Mouse (Mus musculus) heart, adult 2 months (tissue): Measurements from ENCODE around the gene Mybph. TPM values are rescaled to one million over a fixed set of nuclear protein-coding genes. Genes with fewer than 3 reads are reported as not detected.
A peak's percentile ranks its signal among the peaks of the same experiment; 100 is the strongest.

Experiments
- DNase-seq, 2 experiments: peaks; one replicate each; pipeline ENCODE4 v3.0.0; 2021
- H3K27ac ChIP-seq: fragments of 200-600 bp; 2 replicates; pipeline ENCODE4 v1.8.1; 2022
- H3K27me3 ChIP-seq: fragments of 200-500 bp; 2 replicates; pipeline ENCODE4 v1.6.1; 2012; ENCODE audit warnings: mild to moderate bottlenecking, low read length, inconsistent platforms, mixed read lengths; ENCODE audit not compliant: control insufficient read depth, insufficient read depth
- H3K36me3 ChIP-seq: fragments of 200-500 bp; 2 replicates; pipeline ENCODE4 v1.6.1; 2012; ENCODE audit warnings: low read length, inconsistent platforms; ENCODE audit not compliant: control insufficient read depth, insufficient read depth
- H3K4me1 ChIP-seq: fragments of 200-500 bp; 2 replicates; pipeline ENCODE4 v1.6.1; 2011; ENCODE audit warnings: low read length; ENCODE audit not compliant: control insufficient read depth, insufficient read depth
- H3K4me3 ChIP-seq: fragments of 200-600 bp; 2 replicates; pipeline ENCODE4 v1.8.1; 2022
- H3K79me2 ChIP-seq: fragments of 200-500 bp; replicated peaks from 2 replicates; pipeline ENCODE4 v1.6.1; 2012; ENCODE audit warnings: mild to moderate bottlenecking, inconsistent platforms, low read length, moderate library complexity, mixed read lengths; ENCODE audit not compliant: control insufficient read depth, insufficient read depth
- H3K9ac ChIP-seq: fragments of 200-500 bp; 2 replicates; pipeline ENCODE4 v1.6.1; 2012; ENCODE audit warnings: low read depth, mild to moderate bottlenecking, control low read depth, inconsistent platforms, low read length, mixed read lengths
- CTCF ChIP-seq: fragments of 200-600 bp; IDR thresholded peaks from 2 replicates; pipeline ENCODE4 v1.8.1; 2022; ENCODE audit warnings: antibody characterized with exemption, mild to moderate bottlenecking, moderate library complexity
- EP300 ChIP-seq: fragments of 200-500 bp; IDR thresholded peaks from 2 replicates; pipeline ENCODE4 v1.6.1; 2011; ENCODE audit warnings: low read depth, low read length, control low read depth; ENCODE audit not compliant: insufficient read depth
- POLR2A ChIP-seq: fragments of 200-500 bp; IDR thresholded peaks from 2 replicates; pipeline ENCODE4 v1.6.1; 2011; ENCODE audit warnings: mild to moderate bottlenecking, low read depth, low read length, control low read depth; ENCODE audit not compliant: insufficient read depth
- WGBS: fragments of 180-500 bp; shearing (Covaris S2); methylation state at CpG from one replicate; pipeline ENCODE4 v1.1.7; 2018; 5-methylcytosine and 5-hydroxymethylcytosine counted together
- intact Hi-C: fragments of 180-260 bp; cut with DNase I; formaldehyde crosslinking; loops from one replicate; pipeline ENCODE4 v1.15.1; 2025
- polyA plus RNA-seq: library from polyadenylated mRNA; depleted of rRNA; stranded (reverse); fragments of >200 nt; gene quantifications from 2 replicates; pipeline ENCODE4 v1.2.3, GENCODE M21; 2012
- total RNA-seq, 2 experiments: library from RNA; stranded (reverse); gene quantifications; 2 replicates each; pipeline ENCODE4 v1.2.3; 2021

Mybph gene
- total and polyA plus RNA-seq, 3 experiments = 0.16 TPM; not detected in 2

DNA sequence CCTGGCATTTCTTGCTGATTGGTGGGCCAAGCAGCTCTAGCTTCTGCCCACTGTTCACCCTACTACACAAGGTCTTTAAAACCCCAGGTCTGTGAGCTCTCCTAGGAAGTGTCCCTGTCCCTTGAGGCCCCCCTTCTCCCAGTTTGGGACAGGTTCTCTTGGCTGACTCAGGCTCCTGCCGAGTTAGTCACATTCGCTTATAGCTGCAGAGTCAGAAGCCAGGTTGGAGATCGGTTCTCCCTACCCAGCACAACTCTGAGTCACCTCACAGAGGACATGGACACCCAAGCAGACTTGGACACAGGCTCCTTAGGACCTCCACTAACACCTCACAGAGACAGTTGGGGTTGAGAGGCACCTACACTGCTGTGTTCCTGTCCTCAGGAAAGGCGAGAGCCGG lies 2.1 kb upstream of the Mybph start:
- no peaks in the 10 kb centered on the region for H3K36me3 ChIP-seq
- WGBS = 81% methylated on average over 5 of the region's 5 CpGs
- no peak for DNase-seq
- H3K9ac ChIP-seq = no peak overlapping the region
- peaks cover 5% of the 10 kb centered on the region for H3K4me1 ChIP-seq
- H3K4me3 ChIP-seq = no peak overlapping the region
- intact Hi-C loops = no loop called here
- no peaks in the 10 kb centered on the region for H3K79me2 ChIP-seq
- no peak overlapping the region for H3K27ac ChIP-seq
- TF ChIP-seq EP300 (no peak), POLR2A (no peak), CTCF (no peak)
- H3K27me3 ChIP-seq = 0 out of 2 replicates have a peak, but pooled peaks cover 2% of the 10 kb centered on the region

DNA sequence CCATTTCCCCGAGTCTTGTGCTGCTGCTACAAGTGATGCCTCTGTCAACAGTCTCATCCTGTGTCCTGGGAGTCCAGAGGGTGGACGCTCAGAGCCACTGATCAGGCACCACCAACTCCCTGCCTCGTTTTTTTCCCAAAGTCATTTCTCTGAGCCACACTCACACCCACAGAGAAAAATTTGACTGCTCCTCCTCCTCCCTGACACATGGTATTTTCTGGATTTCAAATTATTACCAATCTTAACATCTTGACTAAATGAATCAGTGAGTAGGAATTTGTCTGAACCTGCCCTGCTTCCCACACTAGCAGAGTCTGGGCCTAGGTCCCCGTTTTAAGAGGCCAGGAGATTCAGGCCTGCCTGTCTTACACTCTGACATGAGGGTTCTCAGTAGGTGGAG lies 1.2 kb upstream of the Mybph start:
- Histone ChIP-seq H3K9ac (no peak overlapping the region), H3K27me3 (0 out of 2 replicates have a peak, but pooled peaks cover 2% of the 10 kb centered on the region), H3K36me3 (no peaks in the 10 kb centered on the region), H3K4me3 (no peak overlapping the region), H3K79me2 (no peaks in the 10 kb centered on the region), H3K27ac (no peak overlapping the region), H3K4me1 (peaks cover 5% of the 10 kb centered on the region)
- DNase-seq = no peak
- intact Hi-C loops = no loop called here
- WGBS = 48% methylated on average over 4 of the region's 4 CpGs
- no peak for TF ChIP-seq EP300

DNA sequence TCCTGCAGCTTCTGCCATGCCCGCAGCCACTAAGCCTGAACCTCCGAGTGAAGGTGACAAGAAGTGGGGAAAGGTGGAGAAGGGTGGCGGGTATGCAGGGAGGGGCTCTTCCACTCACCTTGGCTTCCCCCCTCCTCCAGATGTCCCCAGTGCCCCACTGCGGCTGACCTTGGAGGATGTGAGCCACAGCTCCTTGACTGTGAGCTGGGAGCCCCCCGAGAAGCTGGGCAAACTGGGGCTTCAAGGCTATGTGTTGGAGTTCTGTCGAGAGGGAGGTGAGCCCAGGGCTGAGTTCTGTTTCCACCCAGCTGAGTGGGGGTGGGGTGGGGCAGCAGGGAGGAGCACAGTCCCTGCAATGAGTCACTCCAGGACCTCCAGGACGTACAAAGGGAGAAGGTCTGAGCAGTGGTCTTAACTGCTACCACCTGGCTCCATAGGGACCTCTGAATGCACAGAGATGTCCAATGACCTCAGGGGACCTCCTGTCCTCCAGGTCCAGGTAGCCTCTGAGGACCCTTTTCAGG lies 488 bp downstream of the Mybph start:
- Histone ChIP-seq H3K9ac (no peak overlapping the region), H3K4me3 (no peak overlapping the region), H3K4me1 (peaks cover 5% of the 10 kb centered on the region), H3K27ac (no peak overlapping the region), H3K36me3 (no peaks in the 10 kb centered on the region), H3K27me3 (no peaks in the 10 kb centered on the region), H3K79me2 (no peaks in the 10 kb centered on the region)
- WGBS = 56% methylated on average over 7 of the region's 7 CpGs
- DNase-seq = no peak
- intact Hi-C loops = no loop called here
- no peak for TF ChIP-seq POLR2A
- no peak for TF ChIP-seq CTCF
- TF ChIP-seq EP300 = no peak

DNA sequence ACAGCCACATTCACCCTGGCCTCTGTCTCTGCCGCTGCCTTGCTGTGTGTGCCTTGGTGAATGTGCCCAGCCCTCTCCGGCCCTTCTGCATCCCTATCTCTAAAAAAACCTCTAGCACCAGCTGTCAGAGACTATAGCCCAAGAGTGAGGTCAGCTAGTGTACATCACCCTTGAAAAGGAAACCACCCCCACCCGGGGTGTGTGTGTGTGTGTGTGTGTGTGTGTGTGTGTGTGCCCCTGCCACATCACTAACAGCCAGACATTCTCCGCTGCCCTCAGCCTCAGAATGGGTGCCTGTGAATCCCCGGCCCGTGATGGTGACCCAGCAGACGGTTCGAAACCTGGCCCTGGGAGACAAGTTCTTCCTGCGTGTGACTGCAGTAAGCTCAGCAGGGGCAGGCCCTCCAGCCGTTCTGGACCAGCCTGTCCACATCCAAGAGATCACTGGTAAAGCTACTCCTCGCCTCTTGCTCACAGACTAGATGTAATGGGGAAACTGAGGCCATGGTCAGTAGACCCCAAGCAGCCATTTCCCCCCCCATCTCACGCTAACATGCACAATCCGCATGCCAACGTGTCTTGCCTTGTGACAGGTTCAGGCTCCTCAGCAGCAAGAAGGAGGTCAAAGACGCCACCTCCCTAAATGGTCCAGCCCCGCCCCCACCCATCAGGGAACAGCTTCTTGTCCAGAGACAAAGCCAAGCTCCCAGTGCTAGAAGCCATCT lies 1.2 kb downstream of the Mybph start:
- Histone ChIP-seq H3K4me1 (peaks cover 5% of the 10 kb centered on the region), H3K79me2 (no peaks in the 10 kb centered on the region), H3K27me3 (no peaks in the 10 kb centered on the region), H3K27ac (no peak overlapping the region), H3K9ac (no peak overlapping the region), H3K4me3 (no peak overlapping the region), H3K36me3 (no peaks in the 10 kb centered on the region)
- intact Hi-C loops = loop anchor here (5.0 kb wide), 1 partner anchor 128 kb away; no protein-coding TSS in a partner anchor
- WGBS = 73% methylated on average over 16 of the region's 16 CpGs
- DNase-seq = no peak
- TF ChIP-seq POLR2A = no peak
- no peak for TF ChIP-seq EP300
- no peak for TF ChIP-seq CTCF

DNA sequence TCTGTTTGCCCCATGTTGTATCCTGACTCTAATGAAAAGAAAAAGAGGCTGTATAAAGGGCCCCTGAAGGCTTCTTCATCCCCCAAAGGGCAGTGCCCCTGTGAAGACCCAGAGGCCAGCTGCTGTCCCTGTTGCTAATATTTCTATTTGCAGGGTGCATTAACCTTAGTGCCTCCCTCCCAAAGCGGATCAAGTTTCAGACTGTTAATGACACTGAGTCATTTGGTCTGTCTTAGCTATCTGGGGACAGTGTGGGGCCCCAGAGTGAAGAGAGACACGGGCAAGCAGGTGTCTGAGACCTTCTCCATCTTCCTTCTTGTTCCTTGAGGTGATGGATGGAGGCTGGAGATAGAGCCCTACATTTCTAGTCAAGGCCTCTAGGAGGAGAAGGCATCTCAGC lies 1.9 kb downstream of the Mybph start:
- WGBS = 48% methylated on average over 2 of the region's 2 CpGs
- DNase-seq = no peak
- H3K4me3 ChIP-seq = no peak overlapping the region
- intact Hi-C loops = loop anchor here (5.0 kb wide), 1 partner anchor 127 kb away; no protein-coding TSS in a partner anchor
- no peaks in the 10 kb centered on the region for H3K27me3 ChIP-seq
- H3K9ac ChIP-seq = no peak overlapping the region
- TF ChIP-seq EP300 (no peak), CTCF (no peak), POLR2A (no peak)
- H3K27ac ChIP-seq = no peak overlapping the region
- H3K36me3 ChIP-seq = no peaks in the 10 kb centered on the region
- H3K79me2 ChIP-seq = no peaks in the 10 kb centered on the region
- H3K4me1 ChIP-seq = peaks cover 5% of the 10 kb centered on the region

DNA sequence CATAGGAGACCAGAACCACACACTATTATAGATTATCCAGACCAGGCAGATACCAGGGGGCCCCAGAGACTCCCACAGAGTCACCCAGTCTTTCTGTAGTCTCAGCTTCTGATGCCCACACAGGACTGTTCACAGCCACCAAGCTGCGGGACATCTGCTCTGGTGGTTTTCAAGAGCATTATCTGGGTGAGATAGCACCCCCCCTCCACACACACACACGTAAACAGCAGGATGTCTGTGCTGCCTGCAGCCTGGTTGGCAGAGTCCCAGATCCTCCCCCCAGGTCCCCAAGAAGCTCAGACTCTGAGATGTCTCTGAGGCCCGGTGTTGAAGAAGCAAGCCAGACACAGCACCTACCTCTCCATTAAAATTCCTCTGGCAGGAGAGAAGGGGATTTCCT lies 2.3 kb downstream of the Mybph start:
- no peaks in the 10 kb centered on the region for H3K27me3 ChIP-seq
- no peak overlapping the region for H3K27ac ChIP-seq
- no peak overlapping the region for H3K9ac ChIP-seq
- peak in 1 of 2 experiments; percentile 20 for DNase-seq
- H3K36me3 ChIP-seq = no peaks in the 10 kb centered on the region
- TF ChIP-seq POLR2A = no peak
- TF ChIP-seq CTCF = no peak
- TF ChIP-seq EP300 = no peak
- no peak overlapping the region for H3K4me3 ChIP-seq
- H3K4me1 ChIP-seq = peaks cover 5% of the 10 kb centered on the region
- intact Hi-C loops = loop anchor here (5.0 kb wide), 1 partner anchor 127 kb away; no protein-coding TSS in a partner anchor
- 11% methylated on average over 3 of the region's 3 CpGs for WGBS
- H3K79me2 ChIP-seq = no peaks in the 10 kb centered on the region
